Mouse (Mus musculus): ENCODE results near the gene Sars.
A peak's percentile ranks its signal among the peaks of the same experiment; 100 is the strongest.

Sars gene

GRCm38 (mm10) chr3:108424944-108425623, 19.9 kb downstream of the Sars start:
- DNase-seq (ENCODE audit: low read depth, low spot score): no peak

GRCm38 (mm10) chr3:108423844-108424801, 20.9 kb downstream of the Sars start:
- DNase-seq (ENCODE audit: low read depth, low spot score): no peak

- no peak for DNase-seq (ENCODE audit: low read depth, low spot score)
Measured at GRCm38 (mm10) chr3:108423006-108423405, 22.0 kb downstream of the Sars start.

GRCm38 (mm10) chr3:108415831-108416223, 29.2 kb downstream of the Sars start:
- DNase-seq (ENCODE audit: low read depth, low spot score): peak; percentile 75

GRCm38 (mm10) chr3:108414857-108415830, 29.9 kb downstream of the Sars start, which contains the start of gene Celsr2:
Gene Celsr2, minus strand, starts transcription at chr3:108415552.
- DNase-seq (ENCODE audit: low read depth, low spot score): no peak

GRCm38 (mm10) chr3:108413634-108414360, 31.2 kb downstream of the Sars start:
- no peak for DNase-seq (ENCODE audit: low read depth, low spot score)

GRCm38 (mm10) chr3:108411754-108412121, 33.3 kb downstream of the Sars start:
- DNase-seq (ENCODE audit: low read depth, low spot score): no peak

- no peak for DNase-seq (ENCODE audit: low read depth, low spot score)
Measured at GRCm38 (mm10) chr3:108411026-108411753, 33.8 kb downstream of the Sars start.

- no peak for DNase-seq (ENCODE audit: low read depth, low spot score)
Measured at GRCm38 (mm10) chr3:108410359-108410714, 34.7 kb downstream of the Sars start.

- DNase-seq (ENCODE audit: low read depth, low spot score): no peak
Measured at GRCm38 (mm10) chr3:108409656-108410358, 35.2 kb downstream of the Sars start.

GRCm38 (mm10) chr3:108408517-108409008, 36.4 kb downstream of the Sars start:
- DNase-seq (ENCODE audit: low read depth, low spot score): no peak

GRCm38 (mm10) chr3:108406306-108406885, 38.6 kb downstream of the Sars start:
- DNase-seq (ENCODE audit: low read depth, low spot score): no peak

- no peak for DNase-seq (ENCODE audit: low read depth, low spot score)
Measured at GRCm38 (mm10) chr3:108405536-108406305, 39.3 kb downstream of the Sars start.

GRCm38 (mm10) chr3:108402528-108402920, 42.5 kb downstream of the Sars start:
- no peak for DNase-seq (ENCODE audit: low read depth, low spot score)

- peak; percentile 77 for DNase-seq (ENCODE audit: low read depth, low spot score)
Measured at GRCm38 (mm10) chr3:108401692-108402527, 43.1 kb downstream of the Sars start.

GRCm38 (mm10) chr3:108400442-108400841, 44.6 kb downstream of the Sars start:
- DNase-seq (ENCODE audit: low read depth, low spot score): no peak

- no peak for DNase-seq (ENCODE audit: low read depth, low spot score)
Measured at GRCm38 (mm10) chr3:108398281-108398680, 46.7 kb downstream of the Sars start.
